Comparison of ENCODE assay signal across 27 mouse cellular contexts in genomic region chr1:159914726-159915125, GRCm38 (mm10).
DNase-seq lines count a peak whose midpoint lies in the region; ATAC-seq lines count a peak whose summit lies in the region.
"Had no signal": no experiment of that assay in that cellular context is flagged by ENCODE, and none has a peak within 500 bp of the region (broad histone marks: within the 10 kb centered on the region; RNA-seq: fewer than 3 reads in every experiment).

No protein-coding gene starts in this region.

- peak; percentile 2 for DNase-seq in heart, adult 11 months
- DNase-seq in heart, postnatal 14 days, result no peak
- DNase-seq in midbrain, embryonic 11.5 days (ENCODE audit: low spot score, missing footprints), result peak; percentile 70
- no peak for DNase-seq in left cerebral cortex, postnatal 14 days (ENCODE audit: low spot score in 2 of 2)
- DNase-seq in cerebellum, postnatal 25 days, result no peak
- DNase-seq: adrenal gland, adult 2 months; cerebellum, adult 9-10 months; gastrocnemius, postnatal 25 days; heart, adult 18-20 months; heart, postnatal 4 days; kidney, adult 9 months; kidney, postnatal 10 days; layer of hippocampus, postnatal 36 days; lung, adult 2 months; lung, postnatal 10 days; thymus, postnatal 4 days had no signal

- no peak overlapping the region for H3K9ac ChIP-seq in midbrain, embryonic 11.5 days (ENCODE audit: low read length)
- H3K9ac ChIP-seq in midbrain, embryonic 16.5 days (ENCODE audit: low read depth, low read length), result no peak overlapping the region
- no peak overlapping the region for H3K9ac ChIP-seq in midbrain, embryonic 15.5 days
- H3K9ac ChIP-seq: forebrain, embryonic 13.5 days; limb, embryonic 15.5 days; liver, embryonic 14.5 days had no signal

- H3K27me3 ChIP-seq in midbrain, embryonic 11.5 days (ENCODE audit: control insufficient read depth, insufficient read depth, low read length), result no peaks in the 10 kb centered on the region
- H3K27me3 ChIP-seq in midbrain, embryonic 16.5 days (ENCODE audit: control insufficient read depth, insufficient read depth, low read depth, low read length), result no peaks in the 10 kb centered on the region
- no peaks in the 10 kb centered on the region for H3K27me3 ChIP-seq in midbrain, embryonic 15.5 days (replicated peaks)
- H3K27me3 ChIP-seq: forebrain, embryonic 13.5 days; limb, embryonic 15.5 days had no signal

- H3K27ac ChIP-seq in midbrain, embryonic 11.5 days (ENCODE audit: low read depth, low read length), result no peak overlapping the region
- H3K27ac ChIP-seq in midbrain, embryonic 16.5 days (ENCODE audit: low read length), result no peak overlapping the region
- H3K27ac ChIP-seq in midbrain, embryonic 15.5 days, result 0 out of 2 replicates have a peak overlapping the region, but pooled peaks have one; percentile 12
- H3K27ac ChIP-seq: forebrain, embryonic 13.5 days; limb, embryonic 10.5 days; limb, embryonic 15.5 days; liver, embryonic 14.5 days; macrophage had no signal

- no peaks in the 10 kb centered on the region for H3K36me3 ChIP-seq in midbrain, embryonic 11.5 days (ENCODE audit: control insufficient read depth, insufficient read depth, low read length)
- H3K36me3 ChIP-seq in midbrain, embryonic 16.5 days (ENCODE audit: control insufficient read depth, insufficient read depth, low read length), result no peaks in the 10 kb centered on the region; the same call in 1 of the 2 replicates
- no peaks in the 10 kb centered on the region for H3K36me3 ChIP-seq in midbrain, embryonic 15.5 days (replicated peaks)
- H3K36me3 ChIP-seq: limb, embryonic 10.5 days; limb, embryonic 15.5 days had no signal

- H3K9me3 ChIP-seq in midbrain, embryonic 11.5 days (ENCODE audit: control insufficient read depth, low read length), result no peaks in the 10 kb centered on the region
- H3K9me3 ChIP-seq in midbrain, embryonic 16.5 days (replicated peaks; ENCODE audit: control insufficient read depth, low read length, poor library complexity, severe bottlenecking), result no peaks in the 10 kb centered on the region
- no peaks in the 10 kb centered on the region for H3K9me3 ChIP-seq in midbrain, embryonic 15.5 days
- H3K9me3 ChIP-seq: forebrain, embryonic 13.5 days; limb, embryonic 10.5 days; limb, embryonic 15.5 days had no signal

- peak; percentile 44; the same call in 1 of the 2 replicates for ATAC-seq in midbrain, embryonic 11.5 days (ENCODE audit: low FRiP score)
- ATAC-seq in midbrain, embryonic 16.5 days, result no peak
- no peak for ATAC-seq in midbrain, embryonic 15.5 days (replicated peaks)
- ATAC-seq: CD4-positive, CD25-positive, alpha-beta regulatory T cell, adult 4 months; forebrain, embryonic 13.5 days; intestine, postnatal 0 days had no signal

- H3K4me3 ChIP-seq in midbrain, embryonic 11.5 days (ENCODE audit: low read depth, low read length), result no peak overlapping the region
- H3K4me3 ChIP-seq in midbrain, embryonic 16.5 days (ENCODE audit: low read depth, low read length), result no peak overlapping the region
- H3K4me3 ChIP-seq in midbrain, embryonic 15.5 days, result no peak overlapping the region
- H3K4me3 ChIP-seq: erythroblast, embryonic 14.5 days; forebrain, embryonic 13.5 days; limb, embryonic 10.5 days; limb, embryonic 15.5 days had no signal

- H3K4me2 ChIP-seq in midbrain, embryonic 11.5 days, result no peak overlapping the region
- no peak overlapping the region for H3K4me2 ChIP-seq in midbrain, embryonic 16.5 days (ENCODE audit: low read length)
- H3K4me2 ChIP-seq in midbrain, embryonic 15.5 days, result no peak overlapping the region
- H3K4me2 ChIP-seq: forebrain, embryonic 13.5 days; heart, embryonic 11.5 days; limb, embryonic 15.5 days had no signal

- H3K4me1 ChIP-seq in midbrain, embryonic 11.5 days (ENCODE audit: control insufficient read depth, insufficient read depth, low read length), result peaks cover 5% of the 10 kb centered on the region; the same call in 1 of the 2 replicates
- no peaks in the 10 kb centered on the region for H3K4me1 ChIP-seq in midbrain, embryonic 16.5 days (ENCODE audit: control insufficient read depth, insufficient read depth, low read length)
- H3K4me1 ChIP-seq in midbrain, embryonic 15.5 days, result peaks cover 3% of the 10 kb centered on the region
- H3K4me1 ChIP-seq: forebrain, embryonic 13.5 days; limb, embryonic 10.5 days; limb, embryonic 15.5 days had no signal

- intact Hi-C loops in heart, postnatal 14 days (cut with DNase I), result loop anchor here (5.0 to 10.0 kb wide), 3 partner anchors 43 to 270 kb away; no protein-coding TSS in a partner anchor
- intact Hi-C loops in left cerebral cortex, postnatal 14 days (cut with DNase I), result loop anchor here (10.0 kb wide), 2 partner anchors 170 to 270 kb away; no protein-coding TSS in a partner anchor

Comparison
In these comparisons a context has a peak if more than half of its experiments do, and no peak if none do; other contexts are left out.
1. DNase-seq: peak in heart, adult 11 months (single experiment) and midbrain, embryonic 11.5 days (single experiment); none in heart, postnatal 14 days (0 of 2), left cerebral cortex, postnatal 14 days (0 of 2) and cerebellum, postnatal 25 days (0 of 2).